Mouse (Mus musculus) ES-Bruce4 (cell line): ENCODE data around the gene Agtpbp1. TPM values are rescaled to one million over a fixed set of nuclear protein-coding genes. Genes with fewer than 3 reads are reported as not detected.
A peak's percentile ranks its signal among the peaks of the same experiment; 100 is the strongest.

Source experiments
- H3K27ac ChIP-seq: 2 replicates; pipeline ENCODE4 v1.5.1; 2012; ENCODE audit warnings: low read length, inconsistent platforms; ENCODE audit not compliant: insufficient read depth
- H3K27me3 ChIP-seq: 2 replicates; pipeline ENCODE4 v1.6.1; 2012; ENCODE audit warnings: mild to moderate bottlenecking, low read length, inconsistent platforms; ENCODE audit not compliant: control insufficient read depth, poor library complexity, insufficient read depth, severe bottlenecking
- H3K36me3 ChIP-seq: 2 replicates; pipeline ENCODE4 v1.6.1; 2012; ENCODE audit warnings: inconsistent platforms, mild to moderate bottlenecking, low read length, moderate library complexity; ENCODE audit not compliant: control insufficient read depth, poor library complexity, insufficient read depth, severe bottlenecking
- H3K4me1 ChIP-seq: one replicate; pipeline ENCODE4 v1.8.1; 2011; ENCODE audit warnings: low read length; ENCODE audit not compliant: control insufficient read depth, insufficient read depth
- H3K4me3 ChIP-seq: 2 replicates; pipeline ENCODE4 v1.5.1; 2011; ENCODE audit warnings: low read depth, mild to moderate bottlenecking, low read length
- H3K9ac ChIP-seq: 2 replicates; pipeline ENCODE4 v1.6.1; 2012; ENCODE audit warnings: low read depth, mild to moderate bottlenecking, inconsistent platforms; ENCODE audit not compliant: poor library complexity, severe bottlenecking
- H3K9me3 ChIP-seq: replicated peaks from 2 replicates; pipeline ENCODE4 v1.6.1; 2012; ENCODE audit warnings: mild to moderate bottlenecking, low read length, inconsistent platforms; ENCODE audit not compliant: control insufficient read depth, poor library complexity, insufficient read depth, severe bottlenecking
- CTCF ChIP-seq: IDR thresholded peaks from one replicate; pipeline ENCODE4 v1.8.1; 2011; ENCODE audit warnings: low read depth, low read length
- EP300 ChIP-seq: IDR thresholded peaks from 2 replicates; pipeline ENCODE4 v1.6.1; 2011; ENCODE audit warnings: low read depth, low read length; ENCODE audit not compliant: insufficient read depth
- POLR2A ChIP-seq: IDR thresholded peaks from one replicate; pipeline ENCODE4 v1.8.1; 2011; ENCODE audit warnings: low read length; ENCODE audit not compliant: insufficient read depth
- polyA plus RNA-seq: library from polyadenylated mRNA; stranded (reverse); fragments of >200 nt; gene quantifications from 2 replicates; pipeline ENCODE4 v1.2.4, GENCODE M21; 2011; ENCODE audit warnings: low read depth; ENCODE audit not compliant: missing spikeins, insufficient read depth, insufficient read length

Gene Agtpbp1
- polyA plus RNA-seq, 1 experiment: 27.9 TPM

DNA sequence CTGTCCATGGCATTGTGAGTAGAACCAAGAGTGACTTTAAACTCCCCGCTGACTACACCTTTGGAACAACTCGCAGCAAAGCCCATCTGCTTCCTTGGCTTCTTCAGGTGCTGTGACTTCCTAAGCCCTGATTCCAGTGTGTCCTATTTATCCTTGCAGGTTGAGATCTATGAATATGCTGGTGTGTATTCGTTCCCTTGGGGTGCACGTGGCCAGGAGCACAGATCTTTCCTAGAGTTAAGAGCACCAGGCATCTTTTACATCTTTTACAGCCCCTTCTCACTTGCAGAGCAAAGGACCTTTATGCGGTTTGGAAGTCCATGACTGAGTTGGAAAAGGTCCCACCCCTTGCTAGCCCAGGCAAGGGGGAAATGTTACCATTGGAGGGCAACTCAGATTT, 139.8 kb downstream of the Agtpbp1 start:
- Histone ChIP-seq H3K27ac (no peak overlapping the region), H3K9me3 (no peaks in the 10 kb centered on the region), H3K27me3 (no peaks in the 10 kb centered on the region), H3K36me3 (no peaks in the 10 kb centered on the region), H3K9ac (no peak overlapping the region), H3K4me3 (no peak overlapping the region), H3K4me1 (no peaks in the 10 kb centered on the region)
- TF ChIP-seq POLR2A: no peak
- TF ChIP-seq CTCF: no peak
- no peak for TF ChIP-seq EP300

DNA sequence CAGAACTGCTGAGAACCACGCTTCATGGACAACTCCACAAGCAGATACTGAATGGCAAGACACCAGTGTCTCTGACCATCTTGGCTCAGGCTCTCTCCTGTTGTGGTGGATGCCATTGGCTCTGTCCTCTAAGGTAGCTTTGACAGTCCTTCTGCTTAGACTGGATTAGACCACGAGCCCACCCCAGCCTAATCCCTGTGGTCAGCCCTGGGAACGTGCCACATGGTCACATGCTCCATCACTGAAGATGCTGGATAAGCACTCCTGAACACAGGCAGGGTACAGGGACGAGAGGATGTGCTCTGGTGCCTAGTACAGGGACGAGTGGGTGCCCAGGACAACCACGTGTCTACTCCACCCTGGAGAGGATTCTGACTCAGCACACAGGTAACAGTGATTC, 140.7 kb downstream of the Agtpbp1 start:
- H3K36me3 ChIP-seq: no peaks in the 10 kb centered on the region
- H3K27me3 ChIP-seq: no peaks in the 10 kb centered on the region
- TF ChIP-seq POLR2A: no peak
- TF ChIP-seq CTCF: no peak

DNA sequence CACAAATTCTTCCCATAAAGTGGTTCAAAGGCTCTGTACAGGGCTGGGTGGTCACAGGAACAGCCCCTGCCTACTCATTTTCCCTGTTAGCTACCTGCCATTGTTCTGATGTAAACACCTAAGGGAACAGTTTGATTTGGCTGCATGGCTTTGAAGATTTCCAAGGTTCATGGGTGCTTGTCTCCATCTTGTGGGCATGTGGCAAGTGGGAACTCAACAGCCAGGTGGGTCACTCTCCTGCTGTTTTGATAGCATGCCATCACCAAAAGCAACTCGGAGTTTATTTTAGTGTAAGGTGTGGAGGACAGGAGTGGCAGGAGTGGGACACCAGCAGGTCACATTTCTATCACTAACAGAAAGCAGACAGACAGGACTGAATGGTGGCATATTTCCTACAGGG, 145.3 kb downstream of the Agtpbp1 start:
- TF ChIP-seq EP300 (no peak), CTCF (no peak)
- no peak overlapping the region for H3K4me3 ChIP-seq

More for the DNA sequence above, 140.7 kb downstream of the Agtpbp1 start:
- H3K4me1 ChIP-seq: no peaks in the 10 kb centered on the region
- H3K9me3 ChIP-seq: no peaks in the 10 kb centered on the region
- no peak overlapping the region for H3K9ac ChIP-seq
- no peak overlapping the region for H3K27ac ChIP-seq
- no peak overlapping the region for H3K4me3 ChIP-seq

DNA sequence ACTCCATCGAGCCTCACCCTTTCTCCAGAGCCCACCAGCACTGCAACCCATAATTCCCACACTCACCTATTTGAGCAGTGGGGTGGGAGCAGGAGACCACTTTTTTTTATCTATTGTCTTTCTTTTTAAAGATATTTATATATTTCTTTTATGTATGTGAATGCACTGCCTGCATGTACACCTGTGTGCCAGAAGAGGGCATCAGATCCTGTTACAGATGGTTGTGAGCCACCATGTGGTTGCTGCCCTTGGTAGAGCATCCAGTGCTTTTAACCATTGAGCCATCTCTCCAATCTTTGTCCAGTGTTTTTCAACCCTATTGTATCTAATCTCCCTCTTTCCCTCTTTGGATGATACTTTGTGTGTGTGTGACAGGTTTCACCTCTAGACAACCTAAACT, 150.5 kb downstream of the Agtpbp1 start:
- H3K4me3 ChIP-seq: no peak overlapping the region
- H3K27ac ChIP-seq: no peak overlapping the region
- H3K27me3 ChIP-seq: no peaks in the 10 kb centered on the region
- H3K9ac ChIP-seq: no peak overlapping the region
- H3K36me3 ChIP-seq: no peaks in the 10 kb centered on the region
- no peaks in the 10 kb centered on the region for H3K4me1 ChIP-seq
- no peaks in the 10 kb centered on the region for H3K9me3 ChIP-seq
- TF ChIP-seq EP300 (no peak), CTCF (peak; percentile 46), POLR2A (no peak)

More for the DNA sequence above, 145.3 kb downstream of the Agtpbp1 start:
- Histone ChIP-seq H3K4me1 (no peaks in the 10 kb centered on the region), H3K9ac (no peak overlapping the region), H3K27me3 (no peaks in the 10 kb centered on the region), H3K36me3 (no peaks in the 10 kb centered on the region), H3K27ac (no peak overlapping the region), H3K9me3 (no peaks in the 10 kb centered on the region)

DNA sequence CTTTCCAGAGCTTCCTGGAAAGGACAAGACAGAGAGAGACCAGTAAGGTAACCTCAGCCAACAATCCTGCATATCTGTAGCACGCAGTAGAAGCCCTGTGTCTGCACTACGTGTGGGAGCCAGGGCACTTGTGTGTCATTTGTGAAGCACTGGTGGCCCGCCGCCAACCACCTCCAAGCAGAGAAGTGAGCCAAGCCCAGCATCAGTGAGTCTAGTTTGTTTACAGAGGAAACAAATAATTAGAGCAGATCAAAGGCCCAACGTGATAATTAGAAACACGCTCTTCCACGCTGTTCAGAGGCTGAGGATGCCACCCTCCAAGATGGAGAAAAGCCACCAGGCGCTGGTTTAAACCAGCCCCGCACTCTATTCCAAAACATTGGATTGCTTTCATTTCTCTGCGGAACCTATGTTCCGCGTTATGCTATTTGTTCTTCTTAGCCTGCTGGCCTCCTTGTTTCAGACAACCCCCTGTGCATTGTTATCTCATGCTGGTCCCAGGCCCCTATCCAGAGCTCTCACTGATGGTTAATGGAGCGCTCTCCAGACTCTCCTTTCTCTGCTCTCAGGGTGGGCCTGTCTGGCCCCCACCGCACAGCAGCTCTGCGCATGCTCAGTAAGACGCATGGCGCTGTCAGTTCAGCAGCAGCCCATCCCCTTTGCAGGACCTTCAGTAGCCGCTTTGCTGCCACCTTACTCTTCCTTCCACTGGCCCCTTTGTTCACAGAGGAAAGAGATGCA, 153.7 kb downstream of the Agtpbp1 start:
- no peak overlapping the region for H3K27ac ChIP-seq
- H3K4me1 ChIP-seq: no peaks in the 10 kb centered on the region
- H3K9me3 ChIP-seq: no peaks in the 10 kb centered on the region
- TF ChIP-seq CTCF (no peak), EP300 (no peak), POLR2A (no peak)
- no peaks in the 10 kb centered on the region for H3K36me3 ChIP-seq
- H3K4me3 ChIP-seq: no peak overlapping the region
- no peak overlapping the region for H3K9ac ChIP-seq
- H3K27me3 ChIP-seq: no peaks in the 10 kb centered on the region

DNA sequence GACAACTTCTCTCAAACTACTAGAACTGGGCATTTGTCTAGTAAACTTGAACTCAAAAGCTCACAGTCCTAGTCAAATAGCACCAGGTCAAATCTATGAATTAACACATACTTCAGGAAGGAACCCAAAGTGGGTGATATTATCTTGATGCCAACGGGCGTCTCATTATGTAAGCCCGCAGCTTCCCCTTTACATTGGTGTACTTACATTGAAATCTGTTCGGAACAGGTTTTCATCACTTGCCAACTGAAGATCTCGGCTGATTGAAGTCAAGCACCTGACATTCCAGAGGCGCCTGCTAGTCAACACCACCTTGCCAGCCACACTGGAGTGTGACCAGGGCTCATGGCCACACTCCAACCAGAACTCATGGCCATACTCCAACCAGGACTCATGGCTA, 155.7 kb downstream of the Agtpbp1 start:
- TF ChIP-seq EP300: no peak
- TF ChIP-seq CTCF: no peak
- no peak for TF ChIP-seq POLR2A
- Histone ChIP-seq H3K36me3 (no peaks in the 10 kb centered on the region), H3K27me3 (no peaks in the 10 kb centered on the region), H3K27ac (no peak overlapping the region), H3K4me3 (no peak overlapping the region), H3K4me1 (no peaks in the 10 kb centered on the region), H3K9me3 (no peaks in the 10 kb centered on the region), H3K9ac (no peak overlapping the region)
